In the genomic region with DNA sequence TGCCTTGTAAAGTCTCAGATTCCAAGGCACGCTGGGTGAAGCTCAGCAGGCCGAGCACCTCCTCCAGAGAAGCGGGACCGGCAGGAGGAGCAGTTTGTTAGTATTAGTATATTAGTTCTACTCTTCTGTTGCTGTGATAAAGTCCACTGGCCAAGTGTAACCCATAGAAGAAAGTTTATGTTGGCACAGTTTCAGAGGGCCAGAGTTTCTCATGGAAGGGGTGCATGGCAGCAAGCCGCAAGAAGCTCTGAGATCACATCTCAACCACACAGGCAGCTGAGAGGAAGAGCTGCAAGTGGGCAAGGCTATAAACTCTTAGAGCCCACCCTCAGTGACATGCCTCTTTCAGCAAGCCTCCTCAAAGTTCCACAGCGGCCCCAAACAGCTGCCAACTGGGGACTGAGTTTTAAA, we compare ENCODE assay signal across 13 mouse cellular contexts. TPM values are rescaled to one million over a fixed set of nuclear protein-coding genes. Genes with fewer than 3 reads are reported as not detected.
A peak's percentile ranks its signal among the peaks of the same experiment; 100 is the strongest.
DNase-seq lines count a peak whose midpoint lies in the region; ATAC-seq and TF ChIP-seq lines count a peak whose summit lies in the region.
"Had no signal": no experiment of that assay in that cellular context is flagged by ENCODE, and none has a peak within 500 bp of the region (broad histone marks: within the 10 kb centered on the region; RNA-seq: fewer than 3 reads in every experiment).

No protein-coding gene starts in this region.

- H3K27me3 ChIP-seq in heart, embryonic 12.5 days (replicated peaks): no peaks in the 10 kb centered on the region
- no peaks in the 10 kb centered on the region for H3K27me3 ChIP-seq in MEL (ENCODE audit: control insufficient read depth in 1 of 2, insufficient read depth in 2 of 2, low read length in 2 of 2)
- no peaks in the 10 kb centered on the region for H3K27me3 ChIP-seq in liver, embryonic 14.5 days (ENCODE audit: control insufficient read depth, insufficient read depth, low read length)
- H3K27me3 ChIP-seq: embryonic facial prominence, embryonic 13.5 days had no signal

- TF ChIP-seq EP300 in MEL (IDR thresholded peaks at IDR 0.05; ENCODE audit: low read depth in 1 of 2, low read length in 2 of 2): no peak
- TF ChIP-seq EP300 in liver, embryonic 14.5 days (IDR thresholded peaks at IDR 0.05; ENCODE audit: low read depth): no peak

- no peak for DNase-seq in heart, postnatal 36 days
- DNase-seq in MEL (ENCODE audit: low read depth, low spot score): peak; percentile 20
- no peak for DNase-seq in liver, embryonic 14.5 days (ENCODE audit: low read depth in 3 of 3, low spot score in 3 of 3)
- DNase-seq in ovary, postnatal 10 days (ENCODE audit: low spot score): no peak
- no peak for DNase-seq in right cerebral cortex, postnatal 4 days
- no peak for DNase-seq in adrenal gland, postnatal 36 days
- DNase-seq: cerebellum, postnatal 10 days; midbrain, embryonic 14.5 days had no signal

- TF ChIP-seq POLR2A in MEL (IDR thresholded peaks at IDR 0.05; ENCODE audit: control insufficient read depth in 1 of 2, insufficient read depth in 1 of 2, low read depth in 1 of 2, low read length in 2 of 2, poor library complexity in 1 of 2): no peak

- H3K4me3 ChIP-seq in heart, embryonic 12.5 days: no peak overlapping the region
- H3K4me3 ChIP-seq in MEL (ENCODE audit: control insufficient read depth in 1 of 2, insufficient read depth in 1 of 2, low read depth in 2 of 2, low read length in 2 of 2): no peak overlapping the region
- H3K4me3 ChIP-seq in liver, embryonic 14.5 days (ENCODE audit: insufficient read depth in 1 of 2, low read depth in 2 of 2, low read length in 2 of 2): no peak overlapping the region
- H3K4me3 ChIP-seq: embryonic facial prominence, embryonic 13.5 days; hindbrain, embryonic 10.5 days; limb, embryonic 10.5 days had no signal

- no peak overlapping the region for H3K4me2 ChIP-seq in heart, embryonic 12.5 days
- no peak overlapping the region for H3K4me2 ChIP-seq in liver, embryonic 14.5 days (ENCODE audit: low read depth)
- H3K4me2 ChIP-seq: embryonic facial prominence, embryonic 13.5 days had no signal

- TF ChIP-seq RAD21 in MEL (IDR thresholded peaks at IDR 0.05; ENCODE audit: low read depth, low read length): no peak

- peak; percentile 63; the same call in 1 of the 2 replicates for ATAC-seq in heart, embryonic 12.5 days (ENCODE audit: insufficient number of reproducible peaks, low FRiP score)
- ATAC-seq in liver, embryonic 14.5 days (ENCODE audit: insufficient read depth): peak; percentile 21; the same call in 1 of the 2 replicates
- peak; percentile 34 for ATAC-seq in megakaryocyte-erythroid progenitor cell, adult 5-6 weeks (replicated peaks; ENCODE audit: low FRiP score, low TSS enrichment, poor library complexity, severe bottlenecking)

- H3K9ac ChIP-seq in heart, embryonic 12.5 days: no peak overlapping the region
- no peak overlapping the region for H3K9ac ChIP-seq in MEL (ENCODE audit: control insufficient read depth, low read depth, low read length, poor library complexity, severe bottlenecking)
- H3K9ac ChIP-seq in liver, embryonic 14.5 days (replicated peaks): no peak overlapping the region
- H3K9ac ChIP-seq: embryonic facial prominence, embryonic 13.5 days had no signal

- TF ChIP-seq CTCF in MEL (IDR thresholded peaks at IDR 0.05 in 2 of 3, conservative IDR thresholded peaks at IDR 0.05 in 1 of 3; ENCODE audit: control insufficient read depth in 1 of 3, insufficient read depth in 1 of 3, low read depth in 2 of 3, low read length in 3 of 3, poor library complexity in 1 of 3, severe bottlenecking in 1 of 3): no peak
- no peak for TF ChIP-seq CTCF in liver, embryonic 14.5 days (IDR thresholded peaks at IDR 0.05; ENCODE audit: low read depth)

- no peaks in the 10 kb centered on the region for H3K9me3 ChIP-seq in heart, embryonic 12.5 days (replicated peaks)
- no peaks in the 10 kb centered on the region for H3K9me3 ChIP-seq in MEL (replicated peaks; ENCODE audit: insufficient read depth, low read length)
- H3K9me3 ChIP-seq in liver, embryonic 14.5 days (ENCODE audit: control insufficient read depth, low read length): no peaks in the 10 kb centered on the region
- H3K9me3 ChIP-seq: embryonic facial prominence, embryonic 13.5 days; hindbrain, embryonic 10.5 days; limb, embryonic 10.5 days had no signal

- 65% methylated on average over 6 of the region's 6 CpGs for WGBS in heart, embryonic 12.5 days
- 67% methylated on average over 6 of the region's 6 CpGs for WGBS in liver, embryonic 14.5 days (ENCODE audit: insufficient replicate concordance)

- H3K4me1 ChIP-seq in heart, embryonic 12.5 days (replicated peaks): peaks cover 25% of the 10 kb centered on the region
- H3K4me1 ChIP-seq in MEL (ENCODE audit: control insufficient read depth in 1 of 2, insufficient read depth in 2 of 2, low read length in 2 of 2): no peaks in the 10 kb centered on the region
- peaks cover 3 to 31% of the 10 kb centered on the region in 2 experiments; a peak in 3 of 4 replicates for H3K4me1 ChIP-seq in liver, embryonic 14.5 days (replicated peaks; ENCODE audit: control insufficient read depth in 2 of 2, insufficient read depth in 2 of 2, low read length in 1 of 2)

- H3K27ac ChIP-seq in heart, embryonic 12.5 days (ENCODE audit: poor library complexity, severe bottlenecking): no peak overlapping the region
- no peak overlapping the region for H3K27ac ChIP-seq in MEL (ENCODE audit: control insufficient read depth, low read depth, low read length)
- H3K27ac ChIP-seq in liver, embryonic 14.5 days: no peak overlapping the region
- H3K27ac ChIP-seq: embryonic facial prominence, embryonic 13.5 days; hindbrain, embryonic 10.5 days; limb, embryonic 10.5 days had no signal

- peaks cover 37% of the 10 kb centered on the region for H3K36me3 ChIP-seq in heart, embryonic 12.5 days
- no peaks in the 10 kb centered on the region; a peak in 1 of 4 replicates for H3K36me3 ChIP-seq in MEL (ENCODE audit: control insufficient read depth in 1 of 2, insufficient read depth in 2 of 2, low read length in 2 of 2)
- no peaks in the 10 kb centered on the region for H3K36me3 ChIP-seq in liver, embryonic 14.5 days (replicated peaks; ENCODE audit: control insufficient read depth, insufficient read depth, low read depth)

- intact Hi-C loops in heart, postnatal 36 days (cut with DNase I): no loop called here

- H3K79me2 ChIP-seq in MEL (ENCODE audit: control insufficient read depth, insufficient read depth, low read length, poor library complexity): no peaks in the 10 kb centered on the region

TF ChIP-seq in MEL, 35 proteins besides CTCF, POLR2A, EP300 and RAD21:
- TF ChIP-seq MEF2A (IDR thresholded peaks at IDR 0.05; ENCODE audit: extremely low read depth, insufficient replicate concordance, low read depth, low read length, poor library complexity, severe bottlenecking) (no peak), NRF1 (IDR thresholded peaks at IDR 0.05; ENCODE audit: insufficient read depth, low read depth, low read length, poor library complexity, severe bottlenecking) (no peak), USF1 (IDR thresholded peaks at IDR 0.05; ENCODE audit: low read depth, low read length) (no peak)

RNA-seq across cellular contexts. Expression of a gene that starts 11.8 kb away (rescaled TPM):
- polyA plus RNA-seq in heart, embryonic 12.5 days (2016; fragmentation: Nextera tagmentation; extraction: Ambion mirVana): 14.4 TPM in 2 replicates
- total RNA-seq in heart, postnatal 36 days (2021): 10 to 100 TPM; 23.5 to 23.8 TPM
- total RNA-seq in MEL (2012; rRNA removed): 15.2 and 20.6 TPM in 2 replicates
- 10 to 100 TPM in 1 of 2 experiments, not detected in 1; 35.5 TPM for polyA plus RNA-seq in MEL (2012; ENCODE audit: insufficient read depth in 1 of 2, insufficient read length in 2 of 2, low read depth in 1 of 2, low replicate concordance in 2 of 2, missing spikeins in 1 of 2)
- polyA plus RNA-seq in liver, embryonic 14.5 days (2012; rRNA removed): 6.4 and 7.7 TPM in 2 replicates
- polyA plus RNA-seq in liver, embryonic 14.5 days (2014; fragmentation: Nextera tagmentation; extraction: Ambion mirVana): 6.4 and 6.5 TPM in 2 replicates
- total RNA-seq in megakaryocyte-erythroid progenitor cell, adult 5-6 weeks (2014; fragmentation: Nextera tagmentation): 51.5 and 58.9 TPM in 2 replicates
- 27.3 and 32.2 TPM in 2 replicates for total RNA-seq in megakaryocyte-erythroid progenitor cell, adult 5-6 weeks (2017)
- total RNA-seq in adrenal gland, postnatal 36 days (2021): 10 to 100 TPM; 22.7 to 31.8 TPM

RNA-seq across cellular contexts. Expression of a gene that starts 42.6 kb away (rescaled TPM):
- 5.0 and 5.5 TPM in 2 replicates for polyA plus RNA-seq in heart, embryonic 12.5 days (2016; fragmentation: Nextera tagmentation; extraction: Ambion mirVana)
- 1 to 10 TPM; 7.3 to 8.9 TPM for total RNA-seq in heart, postnatal 36 days (2021)
- total RNA-seq in MEL (2012; rRNA removed): 10.0 and 11.0 TPM in 2 replicates
- polyA plus RNA-seq in MEL (2012; ENCODE audit: insufficient read depth in 1 of 2, insufficient read length in 2 of 2, low read depth in 1 of 2, low replicate concordance in 2 of 2, missing spikeins in 1 of 2): 10 to 100 TPM; 17.9 to 34.2 TPM
- polyA plus RNA-seq in liver, embryonic 14.5 days (2012; rRNA removed): 2.0 and 2.5 TPM in 2 replicates
- polyA plus RNA-seq in liver, embryonic 14.5 days (2014; fragmentation: Nextera tagmentation; extraction: Ambion mirVana): 1.4 and 1.8 TPM in 2 replicates
- 10.2 and 10.5 TPM in 2 replicates for total RNA-seq in megakaryocyte-erythroid progenitor cell, adult 5-6 weeks (2014; fragmentation: Nextera tagmentation)
- 8.6 and 10.3 TPM in 2 replicates for total RNA-seq in megakaryocyte-erythroid progenitor cell, adult 5-6 weeks (2017)
- 10 to 100 TPM; 27.7 to 31.1 TPM for total RNA-seq in adrenal gland, postnatal 36 days (2021)
